Mouse (Mus musculus): ENCODE results near the gene Slc35d2. TPM values are rescaled to one million over a fixed set of nuclear protein-coding genes. Genes with fewer than 3 reads are reported as not detected.
A peak's percentile ranks its signal among the peaks of the same experiment; 100 is the strongest.

The Slc35d2 gene
- polyA plus RNA-seq (2012; rRNA removed) = 0.90 and 0.97 TPM in 2 replicates

- TF ChIP-seq POLR2A (IDR thresholded peaks at IDR 0.05; ENCODE audit: borderline replicate concordance, insufficient read depth, low read length) (no peak), CTCF (IDR thresholded peaks at IDR 0.05; ENCODE audit: borderline replicate concordance, insufficient read depth, low read depth, low read length) (no peak)
- no peaks in the 10 kb centered on the region for H3K27me3 ChIP-seq (ENCODE audit: control insufficient read depth, insufficient read depth, low read length)
- no peak within 1 kb of the TSS for H3K27ac ChIP-seq (ENCODE audit: insufficient read depth, low read length)
- DNase-seq = peak; percentile 13 to 28
- WGBS = 10% methylated on average over 44 of the region's 44 CpGs
- peak within 1 kb of the TSS; percentile 40 for H3K4me3 ChIP-seq (replicated peaks; ENCODE audit: insufficient read depth, low read depth, low read length)
- H3K4me1 ChIP-seq (ENCODE audit: control insufficient read depth, insufficient read depth, low read length) = no peaks in the 10 kb centered on the region
Observed at GRCm38 (mm10) chr13:64128858-64129615, at the start of gene Slc35d2. TSS of gene Slc35d2 (minus strand) at chr13:64129368.

DNA sequence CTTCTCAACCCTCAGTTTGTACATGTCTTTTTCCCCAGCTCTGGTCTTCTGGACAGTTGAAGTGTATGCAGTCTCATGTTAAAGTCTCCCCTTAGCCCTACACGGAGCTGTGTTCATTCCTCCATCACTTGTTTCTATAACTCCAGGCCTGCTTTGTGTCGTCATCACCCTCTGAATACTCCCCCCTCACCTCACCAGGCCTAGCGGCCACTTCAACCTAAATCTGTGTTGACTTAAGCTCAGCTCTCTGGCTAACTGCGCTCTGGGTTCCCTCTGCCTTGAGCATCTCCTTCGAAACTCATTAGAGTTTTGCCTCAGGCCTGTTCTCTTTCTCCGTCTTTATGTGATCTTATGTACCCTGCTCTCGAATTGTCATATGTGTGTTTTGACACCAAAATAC is 48.8 kb upstream of the Slc35d2 start:
- Histone ChIP-seq H3K27me3 (ENCODE audit: control insufficient read depth, insufficient read depth, low read length) (no peaks in the 10 kb centered on the region), H3K4me3 (replicated peaks; ENCODE audit: insufficient read depth, low read depth, low read length) (no peak overlapping the region), H3K27ac (ENCODE audit: insufficient read depth, low read length) (no peak overlapping the region), H3K4me1 (ENCODE audit: control insufficient read depth, insufficient read depth, low read length) (no peaks in the 10 kb centered on the region)
- 81% methylated on average over 7 of the region's 7 CpGs for WGBS
- no peak for TF ChIP-seq CTCF (IDR thresholded peaks at IDR 0.05; ENCODE audit: borderline replicate concordance, insufficient read depth, low read depth, low read length)
- TF ChIP-seq POLR2A (IDR thresholded peaks at IDR 0.05; ENCODE audit: borderline replicate concordance, insufficient read depth, low read length) = no peak
- DNase-seq = no peak

GRCm38 (mm10) chr13:64169746-64170145 is 40.6 kb upstream of the Slc35d2 start:
- DNase-seq = no peak
- no peaks in the 10 kb centered on the region for H3K4me1 ChIP-seq (ENCODE audit: control insufficient read depth, insufficient read depth, low read length)
- no peaks in the 10 kb centered on the region for H3K27me3 ChIP-seq (ENCODE audit: control insufficient read depth, insufficient read depth, low read length)
- WGBS = 99% methylated on average over 25 of the region's 25 CpGs
- no peak overlapping the region for H3K4me3 ChIP-seq (replicated peaks; ENCODE audit: insufficient read depth, low read depth, low read length)
- no peak for TF ChIP-seq CTCF (IDR thresholded peaks at IDR 0.05; ENCODE audit: borderline replicate concordance, insufficient read depth, low read depth, low read length)
- no peak for TF ChIP-seq POLR2A (IDR thresholded peaks at IDR 0.05; ENCODE audit: borderline replicate concordance, insufficient read depth, low read length)
- no peak overlapping the region for H3K27ac ChIP-seq (ENCODE audit: insufficient read depth, low read length)

GRCm38 (mm10) chr13:64163147-64163715 is 34.1 kb upstream of the Slc35d2 start:
- H3K4me1 ChIP-seq (ENCODE audit: control insufficient read depth, insufficient read depth, low read length) = no peaks in the 10 kb centered on the region
- TF ChIP-seq POLR2A (IDR thresholded peaks at IDR 0.05; ENCODE audit: borderline replicate concordance, insufficient read depth, low read length) = no peak
- no peak for TF ChIP-seq CTCF (IDR thresholded peaks at IDR 0.05; ENCODE audit: borderline replicate concordance, insufficient read depth, low read depth, low read length)
- H3K27ac ChIP-seq (ENCODE audit: insufficient read depth, low read length) = no peak overlapping the region
- 30% methylated on average over 13 of the region's 13 CpGs for WGBS
- no peaks in the 10 kb centered on the region for H3K27me3 ChIP-seq (ENCODE audit: control insufficient read depth, insufficient read depth, low read length)
- peak in 1 of 2 experiments; percentile 18 for DNase-seq
- H3K4me3 ChIP-seq (replicated peaks; ENCODE audit: insufficient read depth, low read depth, low read length) = peak overlapping the region; percentile 81

DNA sequence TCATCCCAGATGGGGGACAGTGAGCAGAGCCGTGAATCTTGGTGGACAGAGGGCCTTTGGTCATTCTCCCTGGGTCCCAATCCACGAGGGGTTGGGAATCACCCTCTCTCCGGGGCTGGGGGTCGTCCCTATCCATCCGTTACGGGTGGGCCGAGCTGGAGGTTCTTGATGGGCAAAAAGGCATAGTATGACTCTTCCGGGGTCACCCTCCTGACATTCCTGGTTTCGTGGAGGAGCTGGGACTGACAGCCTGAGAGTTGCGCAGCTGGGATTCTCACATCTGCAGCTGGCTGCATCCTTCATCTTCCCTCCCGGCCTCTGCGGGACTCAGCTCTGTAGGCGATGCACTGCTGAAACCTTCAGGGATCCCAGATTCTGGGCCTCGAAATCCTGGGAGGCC is 33.5 kb upstream of the Slc35d2 start:
- TF ChIP-seq POLR2A (IDR thresholded peaks at IDR 0.05; ENCODE audit: borderline replicate concordance, insufficient read depth, low read length) (no peak), CTCF (IDR thresholded peaks at IDR 0.05; ENCODE audit: borderline replicate concordance, insufficient read depth, low read depth, low read length) (no peak)
- DNase-seq = peak in 1 of 2 experiments; percentile 44

DNA sequence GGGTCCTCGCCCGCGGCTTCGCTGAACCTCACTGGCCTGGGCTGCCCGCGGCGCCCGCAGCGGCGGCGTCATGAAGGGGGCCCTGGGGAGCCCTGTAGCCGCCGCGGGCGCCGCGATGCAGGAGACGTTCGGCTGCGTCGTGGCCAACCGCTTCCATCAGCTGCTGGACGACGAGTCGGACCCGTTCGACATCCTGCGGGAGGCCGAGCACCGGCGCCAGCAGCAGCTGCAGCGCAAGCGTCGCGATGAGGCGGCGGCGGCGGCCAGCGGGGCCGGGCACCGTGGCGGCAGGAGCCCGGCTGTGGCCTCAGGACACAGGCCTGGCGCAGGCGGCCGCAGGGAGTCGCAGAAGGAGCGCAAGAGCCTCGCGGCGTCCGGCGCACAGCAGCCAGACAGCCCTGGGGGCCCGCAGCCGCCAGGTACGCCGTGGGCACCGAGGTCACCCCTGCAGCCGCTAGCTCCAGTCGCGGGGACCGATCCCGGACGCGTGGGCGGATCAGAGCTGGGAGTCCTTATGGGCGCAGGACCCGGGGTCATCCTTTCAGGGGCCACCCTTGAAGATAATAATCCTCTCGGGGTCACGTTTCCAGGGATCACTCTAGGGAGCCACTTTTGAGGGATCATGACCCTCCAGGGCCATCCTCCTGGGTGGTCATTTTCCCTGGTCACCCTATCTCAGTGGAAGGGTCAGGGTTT is 32.9 kb upstream of the Slc35d2 start:
- no peak for DNase-seq
- no peaks in the 10 kb centered on the region for H3K27me3 ChIP-seq (ENCODE audit: control insufficient read depth, insufficient read depth, low read length)
- under 1% methylated on average over 68 of the region's 71 CpGs for WGBS
- H3K27ac ChIP-seq (ENCODE audit: insufficient read depth, low read length) = peak overlapping the region; percentile 46
- H3K4me1 ChIP-seq (ENCODE audit: control insufficient read depth, insufficient read depth, low read length) = no peaks in the 10 kb centered on the region
- TF ChIP-seq CTCF (IDR thresholded peaks at IDR 0.05; ENCODE audit: borderline replicate concordance, insufficient read depth, low read depth, low read length) (no peak), POLR2A (IDR thresholded peaks at IDR 0.05; ENCODE audit: borderline replicate concordance, insufficient read depth, low read length) (0 out of 2 replicates have a peak, but pooled peaks have one; percentile 22)
- H3K4me3 ChIP-seq (replicated peaks; ENCODE audit: insufficient read depth, low read depth, low read length) = peak overlapping the region; percentile 81

More for the DNA sequence above, 33.5 kb upstream of the Slc35d2 start:
- H3K4me3 ChIP-seq (replicated peaks; ENCODE audit: insufficient read depth, low read depth, low read length) = peak overlapping the region; percentile 81
- no peaks in the 10 kb centered on the region for H3K27me3 ChIP-seq (ENCODE audit: control insufficient read depth, insufficient read depth, low read length)
- no peaks in the 10 kb centered on the region for H3K4me1 ChIP-seq (ENCODE audit: control insufficient read depth, insufficient read depth, low read length)
- 0 out of 2 replicates have a peak overlapping the region, but pooled peaks have one; percentile 46 for H3K27ac ChIP-seq (ENCODE audit: insufficient read depth, low read length)
- WGBS = 2% methylated on average over 14 of the region's 14 CpGs

GRCm38 (mm10) chr13:64161548-64161915 is 32.4 kb upstream of the Slc35d2 start, which contains the start of gene Habp4:
TSS of gene Habp4 (plus strand) at chr13:64161824.
- WGBS = 2% methylated on average over 22 of the region's 31 CpGs
- Histone ChIP-seq H3K27ac (ENCODE audit: insufficient read depth, low read length) (peak within 1 kb of the TSS; percentile 46), H3K27me3 (ENCODE audit: control insufficient read depth, insufficient read depth, low read length) (no peaks in the 10 kb centered on the region), H3K4me1 (ENCODE audit: control insufficient read depth, insufficient read depth, low read length) (no peaks in the 10 kb centered on the region), H3K4me3 (replicated peaks; ENCODE audit: insufficient read depth, low read depth, low read length) (peak within 1 kb of the TSS; percentile 81)
- peak; percentile 98 to 99 for DNase-seq
- TF ChIP-seq POLR2A (IDR thresholded peaks at IDR 0.05; ENCODE audit: borderline replicate concordance, insufficient read depth, low read length) = no peak; the same call in 1 of the 2 replicates
- no peak for TF ChIP-seq CTCF (IDR thresholded peaks at IDR 0.05; ENCODE audit: borderline replicate concordance, insufficient read depth, low read depth, low read length)
